Mouse (Mus musculus): ENCODE data around the gene Map3k3. TPM values are rescaled to one million over a fixed set of nuclear protein-coding genes. Genes with fewer than 3 reads are reported as not detected.

The Map3k3 gene
- polyA plus RNA-seq, 1 experiment from 2014 or later: 20.8 TPM

DNA sequence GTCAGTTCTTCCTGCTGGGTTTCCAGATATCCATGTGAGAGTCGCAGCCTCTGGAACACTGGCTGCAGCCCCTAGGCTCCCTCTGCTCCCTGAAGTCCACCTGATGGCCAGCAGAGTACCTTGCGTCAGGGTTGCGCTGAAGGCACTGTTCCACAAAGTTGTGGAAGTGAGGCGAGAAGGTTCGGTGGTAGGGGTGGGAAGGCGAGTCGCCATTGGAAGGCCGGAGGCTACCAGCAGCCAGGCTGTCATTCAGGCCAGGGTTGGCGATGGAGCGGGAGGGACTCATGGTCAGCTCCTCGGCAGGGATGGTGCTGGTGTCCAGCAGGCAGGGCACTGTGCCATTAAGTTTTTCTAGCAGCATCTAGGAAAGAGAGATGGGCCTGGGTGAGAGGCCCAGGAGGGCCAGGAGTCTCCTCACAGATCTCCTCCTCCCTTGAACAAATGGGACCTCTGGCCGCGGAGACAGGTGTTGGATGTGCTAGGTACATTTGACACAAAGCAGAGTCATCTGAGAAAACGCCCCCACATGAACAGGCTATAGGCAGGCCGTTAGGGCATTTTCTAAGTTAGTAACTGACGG is 80.3 kb downstream of the Map3k3 start:
- Histone ChIP-seq H3K27me3 (ENCODE audit: control insufficient read depth, insufficient read depth, low read length) (no peaks in the 10 kb centered on the region), H3K9ac (ENCODE audit: low read length) (no peak overlapping the region), H3K27ac (ENCODE audit: low read depth, low read length) (no peak overlapping the region), H3K36me3 (ENCODE audit: control insufficient read depth, insufficient read depth, low read length) (peaks cover 4% of the 10 kb centered on the region; the same call in 1 of the 2 replicates), H3K4me3 (ENCODE audit: low read depth, low read length) (no peak overlapping the region), H3K4me1 (ENCODE audit: control insufficient read depth, insufficient read depth, low read length) (peaks cover 9% of the 10 kb centered on the region), H3K9me3 (ENCODE audit: control insufficient read depth, low read length) (no peaks in the 10 kb centered on the region), H3K4me2 (ENCODE audit: low read depth) (no peak overlapping the region)
- 90% methylated on average over 16 of the region's 16 CpGs for WGBS
- DNase-seq (ENCODE audit: low spot score): no peak
- ATAC-seq (ENCODE audit: insufficient read depth, low FRiP score, low TSS enrichment): no peak

DNA sequence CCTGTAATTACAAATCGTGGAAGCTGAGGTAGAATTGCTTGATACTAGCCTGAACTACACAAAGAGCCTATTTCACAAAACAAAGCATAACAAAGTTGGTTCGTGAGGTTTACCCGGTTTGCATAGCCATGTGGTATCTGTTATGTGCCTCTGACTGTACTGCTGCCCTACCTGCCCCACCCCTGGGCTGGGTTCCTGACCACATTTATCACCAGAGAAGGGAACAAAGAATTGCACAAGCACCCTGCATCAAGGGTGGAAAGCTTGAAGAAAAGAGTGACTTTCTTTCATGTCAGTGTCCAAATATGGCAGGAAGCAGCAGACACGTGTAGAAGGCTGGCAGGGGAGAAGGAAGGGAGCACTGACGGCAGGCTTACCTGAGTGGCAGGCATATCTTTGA is 83.0 kb downstream of the Map3k3 start:
- 90% methylated on average over 5 of the region's 5 CpGs for WGBS

DNA sequence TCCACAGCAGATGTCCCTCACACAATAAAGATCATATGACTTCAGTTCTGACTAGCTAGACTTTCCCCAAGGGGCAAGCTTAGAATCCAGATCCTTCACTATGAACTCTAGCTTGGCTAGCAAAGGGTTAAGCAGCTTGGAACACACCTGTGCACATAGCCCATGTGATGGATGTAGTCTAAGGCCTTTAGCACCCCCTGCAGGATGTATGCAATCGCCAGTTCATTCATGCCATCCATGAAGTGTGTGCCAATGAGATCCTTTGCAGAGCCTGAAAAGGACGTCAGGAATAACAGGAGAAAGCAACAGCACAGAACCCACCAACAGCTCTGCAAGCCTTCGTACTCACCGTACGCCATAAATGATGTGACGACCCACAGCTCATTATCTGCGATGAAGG is 86.4 kb downstream of the Map3k3 start:
- 84% methylated on average over 7 of the region's 7 CpGs for WGBS
- no peak overlapping the region for H3K27ac ChIP-seq (ENCODE audit: low read depth, low read length)
- H3K27me3 ChIP-seq (ENCODE audit: control insufficient read depth, insufficient read depth, low read length): no peaks in the 10 kb centered on the region
- H3K4me2 ChIP-seq (ENCODE audit: low read depth): no peak overlapping the region
- no peak overlapping the region for H3K9ac ChIP-seq (ENCODE audit: low read length)
- ATAC-seq (ENCODE audit: insufficient read depth, low FRiP score, low TSS enrichment) (no peak), DNase-seq (ENCODE audit: low spot score) (no peak)
- peaks cover 4% of the 10 kb centered on the region; the same call in 1 of the 2 replicates for H3K36me3 ChIP-seq (ENCODE audit: control insufficient read depth, insufficient read depth, low read length)
- H3K4me1 ChIP-seq (ENCODE audit: control insufficient read depth, insufficient read depth, low read length): no peaks in the 10 kb centered on the region
- no peaks in the 10 kb centered on the region for H3K9me3 ChIP-seq (ENCODE audit: control insufficient read depth, low read length)
- no peak overlapping the region for H3K4me3 ChIP-seq (ENCODE audit: low read depth, low read length)

More for the DNA sequence above, 83.0 kb downstream of the Map3k3 start:
- Histone ChIP-seq H3K9me3 (ENCODE audit: control insufficient read depth, low read length) (no peaks in the 10 kb centered on the region), H3K9ac (ENCODE audit: low read length) (no peak overlapping the region), H3K27ac (ENCODE audit: low read depth, low read length) (no peak overlapping the region), H3K4me2 (ENCODE audit: low read depth) (no peak overlapping the region), H3K4me1 (ENCODE audit: control insufficient read depth, insufficient read depth, low read length) (no peaks in the 10 kb centered on the region), H3K27me3 (ENCODE audit: control insufficient read depth, insufficient read depth, low read length) (no peaks in the 10 kb centered on the region), H3K4me3 (ENCODE audit: low read depth, low read length) (no peak overlapping the region), H3K36me3 (ENCODE audit: control insufficient read depth, insufficient read depth, low read length) (peaks cover 4% of the 10 kb centered on the region; the same call in 1 of the 2 replicates)
- DNase-seq (ENCODE audit: low spot score) (no peak), ATAC-seq (ENCODE audit: insufficient read depth, low FRiP score, low TSS enrichment) (no peak)

DNA sequence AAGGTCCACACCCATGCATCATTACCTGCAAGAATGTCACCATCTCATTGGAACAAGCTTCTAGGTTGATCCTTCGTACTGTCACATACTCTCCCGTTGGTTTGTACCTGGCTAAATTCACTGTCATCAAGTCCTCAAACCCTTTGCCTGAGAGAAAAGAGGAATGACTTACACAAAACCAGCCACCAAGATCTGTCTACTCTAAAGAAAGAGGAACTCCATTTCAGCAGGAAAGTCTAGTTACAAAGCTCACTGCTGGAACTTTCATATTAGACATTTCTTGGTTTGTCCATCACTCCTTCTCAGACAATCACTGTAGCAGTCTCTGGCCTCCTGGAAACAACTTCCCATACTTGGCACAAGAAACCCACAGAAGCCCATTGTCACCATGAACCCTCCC is 88.8 kb downstream of the Map3k3 start:
- no peaks in the 10 kb centered on the region for H3K9me3 ChIP-seq (ENCODE audit: control insufficient read depth, low read length)
- no peak overlapping the region for H3K9ac ChIP-seq (ENCODE audit: low read length)
- no peak for DNase-seq (ENCODE audit: low spot score)
- no peak for ATAC-seq (ENCODE audit: insufficient read depth, low FRiP score, low TSS enrichment)
- no peak overlapping the region for H3K27ac ChIP-seq (ENCODE audit: low read depth, low read length)
- 98% methylated on average over 2 of the region's 2 CpGs for WGBS
- no peak overlapping the region for H3K4me2 ChIP-seq (ENCODE audit: low read depth)
- H3K4me1 ChIP-seq (ENCODE audit: control insufficient read depth, insufficient read depth, low read length): no peaks in the 10 kb centered on the region
- no peaks in the 10 kb centered on the region for H3K27me3 ChIP-seq (ENCODE audit: control insufficient read depth, insufficient read depth, low read length)
- no peak overlapping the region for H3K4me3 ChIP-seq (ENCODE audit: low read depth, low read length)
- 0 out of 2 replicates have a peak, but pooled peaks cover 2% of the 10 kb centered on the region for H3K36me3 ChIP-seq (ENCODE audit: control insufficient read depth, insufficient read depth, low read length)

DNA sequence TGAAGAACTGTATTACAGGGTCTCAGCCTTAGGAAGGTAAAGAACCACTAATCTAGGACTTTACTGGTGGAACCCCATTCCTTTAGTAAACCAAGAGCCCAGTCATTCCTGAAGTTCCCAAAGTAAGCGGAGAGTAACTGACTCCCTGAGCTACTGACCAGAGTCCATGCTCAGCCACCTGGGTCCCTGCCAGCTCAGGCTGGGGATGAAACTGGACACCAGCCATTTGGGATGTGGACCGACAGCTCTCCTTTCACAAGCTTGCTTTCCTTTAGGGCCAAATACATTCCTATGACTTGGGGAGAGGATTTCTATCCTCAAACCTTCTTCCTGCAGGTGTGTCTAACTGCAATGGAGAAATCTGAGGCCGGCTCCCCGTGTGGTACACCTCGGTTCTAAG is 90.0 kb downstream of the Map3k3 start:
- Histone ChIP-seq H3K27ac (ENCODE audit: low read depth, low read length) (no peak overlapping the region), H3K4me1 (ENCODE audit: control insufficient read depth, insufficient read depth, low read length) (no peaks in the 10 kb centered on the region), H3K4me2 (ENCODE audit: low read depth) (no peak overlapping the region), H3K27me3 (ENCODE audit: control insufficient read depth, insufficient read depth, low read length) (no peaks in the 10 kb centered on the region), H3K9ac (ENCODE audit: low read length) (no peak overlapping the region), H3K4me3 (ENCODE audit: low read depth, low read length) (no peak overlapping the region), H3K9me3 (ENCODE audit: control insufficient read depth, low read length) (no peaks in the 10 kb centered on the region), H3K36me3 (ENCODE audit: control insufficient read depth, insufficient read depth, low read length) (0 out of 2 replicates have a peak, but pooled peaks cover 2% of the 10 kb centered on the region)
- no peak for ATAC-seq (ENCODE audit: insufficient read depth, low FRiP score, low TSS enrichment)
- WGBS: 83% methylated on average over 5 of the region's 5 CpGs
- DNase-seq (ENCODE audit: low spot score): no peak

DNA sequence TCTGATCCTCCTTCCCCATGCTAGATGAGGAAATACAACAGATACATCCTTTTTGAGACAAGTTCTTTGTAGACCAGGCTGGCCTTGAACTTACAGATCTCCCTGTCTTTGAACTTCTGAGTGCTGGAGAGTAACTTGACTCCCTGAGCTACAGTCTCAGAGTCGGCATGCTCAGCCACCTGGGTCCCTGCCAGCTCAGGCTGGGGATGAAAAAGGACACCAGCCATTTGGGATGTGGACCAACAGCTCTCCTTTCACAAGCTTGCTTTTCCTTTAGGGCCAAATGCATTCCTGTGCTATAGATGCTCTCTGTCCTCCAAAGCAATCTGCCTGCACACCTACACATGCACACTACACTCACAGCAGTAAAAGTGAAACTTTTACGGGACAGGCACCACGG is 90.7 kb downstream of the Map3k3 start:
- ATAC-seq (ENCODE audit: insufficient read depth, low FRiP score, low TSS enrichment) (no peak), DNase-seq (ENCODE audit: low spot score) (no peak)
- Histone ChIP-seq H3K9me3 (ENCODE audit: control insufficient read depth, low read length) (no peaks in the 10 kb centered on the region), H3K4me3 (ENCODE audit: low read depth, low read length) (no peak overlapping the region), H3K27me3 (ENCODE audit: control insufficient read depth, insufficient read depth, low read length) (no peaks in the 10 kb centered on the region), H3K27ac (ENCODE audit: low read depth, low read length) (no peak overlapping the region), H3K36me3 (ENCODE audit: control insufficient read depth, insufficient read depth, low read length) (0 out of 2 replicates have a peak, but pooled peaks cover 2% of the 10 kb centered on the region), H3K4me1 (ENCODE audit: control insufficient read depth, insufficient read depth, low read length) (no peaks in the 10 kb centered on the region), H3K9ac (ENCODE audit: low read length) (no peak overlapping the region), H3K4me2 (ENCODE audit: low read depth) (no peak overlapping the region)
- 62% methylated on average over 3 of the region's 3 CpGs for WGBS

DNA sequence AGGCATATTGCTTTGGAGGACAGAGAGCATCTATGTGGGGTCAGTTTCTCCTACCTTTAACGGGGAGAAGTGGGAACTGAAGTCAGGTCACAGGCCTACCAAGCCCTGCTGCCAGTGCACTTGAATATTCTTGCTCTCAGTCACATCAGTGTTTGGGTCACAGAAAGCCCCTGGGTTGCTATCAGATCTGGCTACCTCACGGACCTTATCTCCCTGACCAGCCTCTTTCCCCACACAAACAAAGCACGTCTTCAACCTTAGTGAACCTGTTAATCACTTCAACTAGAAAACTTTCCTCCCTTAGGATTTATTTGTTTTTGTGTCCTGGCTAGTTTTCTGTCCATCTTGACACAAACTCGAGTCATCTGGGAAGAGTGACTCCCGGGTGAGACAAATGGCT is 92.0 kb downstream of the Map3k3 start:
- Histone ChIP-seq H3K27me3 (ENCODE audit: control insufficient read depth, insufficient read depth, low read length) (no peaks in the 10 kb centered on the region), H3K4me3 (ENCODE audit: low read depth, low read length) (no peak overlapping the region), H3K9ac (ENCODE audit: low read length) (no peak overlapping the region), H3K4me1 (ENCODE audit: control insufficient read depth, insufficient read depth, low read length) (no peaks in the 10 kb centered on the region), H3K36me3 (ENCODE audit: control insufficient read depth, insufficient read depth, low read length) (0 out of 2 replicates have a peak, but pooled peaks cover 2% of the 10 kb centered on the region), H3K27ac (ENCODE audit: low read depth, low read length) (no peak overlapping the region), H3K4me2 (ENCODE audit: low read depth) (no peak overlapping the region), H3K9me3 (ENCODE audit: control insufficient read depth, low read length) (no peaks in the 10 kb centered on the region)
- 88% methylated on average over 5 of the region's 5 CpGs for whole genome bisulfite sequencing
- ATAC-seq (ENCODE audit: insufficient read depth, low FRiP score, low TSS enrichment) (no peak), DNase-seq (ENCODE audit: low spot score) (no peak)

DNA sequence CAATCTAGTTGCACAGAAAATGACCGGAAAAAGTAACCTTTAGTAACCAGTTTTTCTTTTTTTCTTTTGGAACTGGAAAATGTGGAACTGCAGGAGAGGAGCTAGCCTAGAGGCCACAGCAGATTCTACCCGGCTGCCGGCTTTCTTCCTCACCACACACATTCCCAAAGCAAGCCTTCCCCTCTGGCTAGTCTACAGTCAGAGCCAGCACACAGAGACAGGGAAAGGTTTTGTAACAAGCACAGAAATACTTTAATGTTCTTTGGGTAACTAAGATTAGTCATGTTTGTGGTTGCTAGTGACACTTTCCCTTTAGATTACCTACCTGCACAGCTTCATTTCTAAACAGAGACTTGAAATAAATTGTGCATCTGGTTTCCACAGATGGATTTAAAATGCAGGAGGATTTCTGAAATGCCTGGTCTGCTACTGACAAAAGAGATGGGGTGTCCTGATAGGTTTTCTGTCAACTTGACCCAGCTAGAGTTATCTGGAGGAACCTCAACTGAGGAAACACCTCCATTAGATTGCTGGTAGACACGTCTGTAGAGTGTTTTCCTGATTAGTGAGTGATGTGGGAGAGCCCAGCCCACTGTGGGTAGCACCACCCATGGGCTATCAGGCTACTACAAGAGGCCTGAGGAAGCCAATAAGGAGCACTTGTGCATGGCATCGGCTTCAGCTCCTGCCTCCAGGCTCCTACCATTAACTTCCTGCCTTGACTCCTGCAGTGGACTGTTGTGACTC is 93.8 kb downstream of the Map3k3 start:
- Histone ChIP-seq H3K27ac (ENCODE audit: low read depth, low read length) (no peak overlapping the region), H3K9ac (ENCODE audit: low read length) (no peak overlapping the region), H3K4me1 (ENCODE audit: control insufficient read depth, insufficient read depth, low read length) (no peaks in the 10 kb centered on the region), H3K27me3 (ENCODE audit: control insufficient read depth, insufficient read depth, low read length) (no peaks in the 10 kb centered on the region), H3K4me2 (ENCODE audit: low read depth) (no peak overlapping the region), H3K36me3 (ENCODE audit: control insufficient read depth, insufficient read depth, low read length) (no peaks in the 10 kb centered on the region), H3K9me3 (ENCODE audit: control insufficient read depth, low read length) (no peaks in the 10 kb centered on the region), H3K4me3 (ENCODE audit: low read depth, low read length) (no peak overlapping the region)
- whole genome bisulfite sequencing: 79% methylated on average over 5 of the region's 5 CpGs
- no peak for DNase-seq (ENCODE audit: low spot score)
- no peak for ATAC-seq (ENCODE audit: insufficient read depth, low FRiP score, low TSS enrichment)

Data from neural tube, embryonic 11.5 days (tissue).